Mouse (Mus musculus) MEL (cell line): Measurements from ENCODE around the gene Cdca5.
A peak's percentile ranks its signal among the peaks of the same experiment; 100 is the strongest.

ENCODE experiments used
- CTCF ChIP-seq, 3 experiments: IDR thresholded peaks in 2 of 3; conservative IDR thresholded peaks in 1 of 3; 2 replicates each; pipeline ENCODE4 v1.5.1; 2011 to 2012; ENCODE audit warnings: low read length in 3 of 3, low read depth in 2 of 3, mild to moderate bottlenecking in 2 of 3, improper control_type of control experiment in 1 of 3, inconsistent platforms in 1 of 3, mixed read lengths in 1 of 3, moderate library complexity in 1 of 3; ENCODE audit not compliant: control insufficient read depth in 1 of 3, insufficient read depth in 1 of 3, poor library complexity in 1 of 3, severe bottlenecking in 1 of 3
- GATA1 ChIP-seq: IDR thresholded peaks from 2 replicates; pipeline ENCODE4 v1.6.1; 2011; ENCODE audit warnings: low read depth, low read length, improper control_type of control experiment
- MXI1 ChIP-seq: IDR thresholded peaks from 2 replicates; pipeline ENCODE4 v1.6.1; 2011; ENCODE audit warnings: mild to moderate bottlenecking, low read depth, low read length, improper control_type of control experiment
- MYC ChIP-seq: IDR thresholded peaks from 2 replicates; pipeline ENCODE4 v1.6.1; 2011; ENCODE audit warnings: low read depth, mild to moderate bottlenecking, low read length, improper control_type of control experiment, moderate library complexity
- POLR2A ChIP-seq, 2 experiments: IDR thresholded peaks; 2 replicates each; pipeline ENCODE4 v1.6.1; 2011 to 2012; ENCODE audit warnings: low read length in 2 of 2, mild to moderate bottlenecking in 2 of 2, control low read depth in 1 of 2, improper control_type of control experiment in 1 of 2, low read depth in 1 of 2, moderate library complexity in 1 of 2; ENCODE audit not compliant: control insufficient read depth in 1 of 2, insufficient read depth in 1 of 2, poor library complexity in 1 of 2
- UBTF ChIP-seq: IDR thresholded peaks from 2 replicates; pipeline ENCODE4 v1.6.1; 2012; ENCODE audit warnings: low read depth, mild to moderate bottlenecking, inconsistent platforms, low read length, improper control_type of control experiment, moderate library complexity, borderline replicate concordance; ENCODE audit not compliant: insufficient read depth
- USF1 ChIP-seq: IDR thresholded peaks from 2 replicates; pipeline ENCODE4 v1.6.1; 2014; ENCODE audit warnings: low read depth, mild to moderate bottlenecking, inconsistent platforms, low read length, improper control_type of control experiment, moderate library complexity
- USF2 ChIP-seq, 2 experiments: IDR thresholded peaks; 2 replicates each; pipeline ENCODE4 v1.6.1; 2011 to 2012; ENCODE audit warnings: improper control_type of control experiment in 2 of 2, low read length in 2 of 2, borderline replicate concordance in 1 of 2, inconsistent platforms in 1 of 2, low read depth in 1 of 2, mild to moderate bottlenecking in 1 of 2; ENCODE audit not compliant: insufficient read depth in 1 of 2
- ZC3H11A ChIP-seq: IDR thresholded peaks from 2 replicates; pipeline ENCODE4 v1.6.1; 2012; ENCODE audit warnings: low read depth, mild to moderate bottlenecking, inconsistent platforms, low read length, improper control_type of control experiment
- ZMIZ1 ChIP-seq: IDR thresholded peaks from 2 replicates; pipeline ENCODE4 v1.6.1; 2012; ENCODE audit warnings: low read depth, mild to moderate bottlenecking, inconsistent platforms, low read length, improper control_type of control experiment, moderate library complexity

GRCm38 (mm10) chr19:6067011-6067723 lies 17.6 kb upstream of the Cdca5 start:
- TF ChIP-seq POLR2A (IDR thresholded peaks at IDR 0.05; ENCODE audit: control insufficient read depth in 1 of 2, insufficient read depth in 1 of 2, low read depth in 1 of 2, low read length in 2 of 2, poor library complexity in 1 of 2) (no peak), UBTF (peak; percentile 45; the same call in 1 of the 2 replicates), USF1 (no peak), CTCF (IDR thresholded peaks at IDR 0.05 in 2 of 3, conservative IDR thresholded peaks at IDR 0.05 in 1 of 3; ENCODE audit: control insufficient read depth in 1 of 3, insufficient read depth in 1 of 3, low read depth in 2 of 3, low read length in 3 of 3, poor library complexity in 1 of 3, severe bottlenecking in 1 of 3) (peak; percentile 75 to 95 (median 92)), ZMIZ1 (no peak), USF2 (IDR thresholded peaks at IDR 0.05; ENCODE audit: borderline replicate concordance in 1 of 2, insufficient read depth in 1 of 2, low read depth in 1 of 2, low read length in 2 of 2) (no peak), GATA1 (no peak), MXI1 (no peak), ZC3H11A (no peak), MYC (peak; percentile 41; the same call in 1 of the 2 replicates)
